Mouse (Mus musculus) ES-Bruce4 (cell line): ENCODE results near the gene Samd1.
A peak's percentile ranks its signal among the peaks of the same experiment; 100 is the strongest.

Experiments
- CTCF ChIP-seq: IDR thresholded peaks from one replicate; pipeline ENCODE4 v1.8.1; 2011; ENCODE audit warnings: low read depth, low read length
- EP300 ChIP-seq: IDR thresholded peaks from 2 replicates; pipeline ENCODE4 v1.6.1; 2011; ENCODE audit warnings: low read depth, low read length; ENCODE audit not compliant: insufficient read depth
- POLR2A ChIP-seq: IDR thresholded peaks from one replicate; pipeline ENCODE4 v1.8.1; 2011; ENCODE audit warnings: low read length; ENCODE audit not compliant: insufficient read depth

GRCm38 (mm10) chr8:84025863-84026262 lies 28.4 kb downstream of the Samd1 start:
- TF ChIP-seq POLR2A (peak; percentile 73), CTCF (no peak), EP300 (no peak)
